Mouse (Mus musculus) bone marrow macrophage, adult 2 months (primary cell): ENCODE measurements around the gene Olfr1302.

Experiments used
- CTCF ChIP-seq: IDR thresholded peaks from 2 replicates; pipeline ENCODE4 v1.5.1; 2012; ENCODE audit warnings: low read depth, mild to moderate bottlenecking, low read length, moderate library complexity
- POLR2A ChIP-seq: IDR thresholded peaks from 2 replicates; pipeline ENCODE4 v1.6.1; 2012; ENCODE audit warnings: mild to moderate bottlenecking, low read depth, low read length, borderline replicate concordance

GRCm38 (mm10) chr2:111812936-111813335 lies 35.7 kb downstream of the Olfr1302 start:
- no peak for TF ChIP-seq CTCF
- TF ChIP-seq POLR2A = no peak
